Mouse (Mus musculus) heart, postnatal 0 days (tissue): ENCODE data around the gene Gprin2. TPM values are rescaled to one million over a fixed set of nuclear protein-coding genes. Genes with fewer than 3 reads are reported as not detected.

Experiments used
- ATAC-seq: fragments of 200-750 bp; cut with Nextera tagmentation; 2 replicates; pipeline ENCODE4 v1.8.0; 2017; ENCODE audit warnings: low read depth, moderate number of reproducible peaks, moderate library complexity; ENCODE audit not compliant: insufficient read depth
- DNase-seq: peaks from one replicate; pipeline ENCODE4 v3.0.0-alpha.2; 2016; ENCODE audit warnings: low spot score
- H3K27ac ChIP-seq: fragments of 300-500 bp; sonication (generic); 2 replicates; pipeline ENCODE4 v1.5.1; 2014; ENCODE audit warnings: low read depth, mild to moderate bottlenecking
- H3K27me3 ChIP-seq: fragments of 300-500 bp; sonication (generic); 2 replicates; pipeline ENCODE4 v1.6.1; 2014; ENCODE audit warnings: low read length, mixed read lengths; ENCODE audit not compliant: control insufficient read depth, insufficient read depth
- H3K36me3 ChIP-seq: fragments of 300-500 bp; sonication (generic); replicated peaks from 2 replicates; pipeline ENCODE4 v1.6.1; 2014; ENCODE audit warnings: low read length, mixed read lengths; ENCODE audit not compliant: control insufficient read depth, insufficient read depth
- H3K4me1 ChIP-seq: fragments of 300-500 bp; sonication (generic); 2 replicates; pipeline ENCODE4 v1.6.1; 2014; ENCODE audit warnings: antibody characterized with exemption; ENCODE audit not compliant: control insufficient read depth, insufficient read depth
- H3K4me2 ChIP-seq: fragments of 300-500 bp; sonication (generic); 2 replicates; pipeline ENCODE4 v1.6.1; 2014; ENCODE audit warnings: low read depth, mild to moderate bottlenecking, low read length, moderate library complexity
- H3K4me3 ChIP-seq: fragments of 300-500 bp; sonication (generic); 2 replicates; pipeline ENCODE4 v1.5.1; 2014; ENCODE audit warnings: low read depth, low read length
- H3K9ac ChIP-seq: fragments of 300-500 bp; sonication (generic); replicated peaks from 2 replicates; pipeline ENCODE4 v1.6.1; 2014; ENCODE audit warnings: low read depth, low read length, mixed read lengths
- H3K9me3 ChIP-seq: fragments of 300-500 bp; sonication (generic); replicated peaks from 2 replicates; pipeline ENCODE4 v1.6.1; 2016; ENCODE audit warnings: low read length; ENCODE audit not compliant: control insufficient read depth
- CTCF ChIP-seq: IDR thresholded peaks from 2 replicates; pipeline ENCODE4 v1.5.1; 2016; ENCODE audit warnings: antibody characterized with exemption, control low read depth, low read depth
- EP300 ChIP-seq: IDR thresholded peaks from 2 replicates; pipeline ENCODE4 v1.6.1; 2016; ENCODE audit warnings: antibody characterized with exemption, low read depth
- WGBS: fragments of 180-500 bp; shearing (Covaris S2); extraction: QIAGEN DNeasy Blood & Tissue Kit; methylation state at CpG from one replicate; pipeline ENCODE4 v1.1.7; 2014; 5-methylcytosine and 5-hydroxymethylcytosine counted together
- polyA plus RNA-seq: library from polyadenylated mRNA; unstranded; fragments of >200 nt; fragmentation: Nextera tagmentation; extraction: Ambion mirVana; gene quantifications from 2 replicates; pipeline ENCODE4 v1.2.1, GENCODE M21; 2015
- total RNA-seq: library from RNA; depleted of rRNA; stranded (reverse); fragments of >200 nt; gene quantifications from 2 replicates; pipeline ENCODE4 v1.2.3, GENCODE M21; 2014; ENCODE audit warnings: low replicate concordance

Gene Gprin2
- total and polyA plus RNA-seq, 2 experiments from 2014 or later, result 0.11 to 0.53 TPM

DNA sequence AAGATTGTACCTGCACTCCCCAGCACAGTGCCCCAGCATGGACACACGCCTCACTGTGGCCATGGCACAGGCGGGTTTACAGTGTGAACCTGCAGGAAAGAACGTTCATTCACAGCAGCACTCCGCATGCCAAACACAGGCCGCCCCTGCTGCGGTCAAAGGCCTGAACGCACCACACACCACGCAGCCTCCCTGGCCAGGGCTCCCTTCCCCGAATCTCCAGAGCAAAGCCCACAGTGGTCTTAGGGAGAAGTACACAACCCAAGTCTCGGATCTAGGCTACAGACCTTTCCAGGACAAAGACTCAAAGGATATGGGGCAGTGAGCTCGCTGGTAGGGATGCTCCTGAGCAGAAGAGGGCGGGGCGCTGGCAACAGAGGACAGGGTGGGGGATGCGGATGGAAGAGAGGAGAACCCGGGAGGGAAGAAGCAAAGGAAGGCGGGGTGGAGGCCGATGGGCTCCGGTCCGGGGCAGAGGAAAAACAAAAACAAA, 669 bp downstream of the Gprin2 start:
- DNase-seq (peak; percentile 16), ATAC-seq (peak; percentile 56)
- H3K4me2 ChIP-seq, result peak overlapping the region; percentile 95
- WGBS, result 13% methylated on average over 19 of the region's 19 CpGs
- H3K4me3 ChIP-seq, result peak overlapping the region; percentile 62
- H3K27ac ChIP-seq, result no peak overlapping the region
- H3K9me3 ChIP-seq, result no peaks in the 10 kb centered on the region
- H3K9ac ChIP-seq, result peak overlapping the region; percentile 42; the same call in 1 of the 2 replicates
- no peaks in the 10 kb centered on the region for H3K36me3 ChIP-seq
- no peaks in the 10 kb centered on the region for H3K4me1 ChIP-seq
- no peak for TF ChIP-seq CTCF
- peaks cover 24% of the 10 kb centered on the region; the same call in 1 of the 2 replicates for H3K27me3 ChIP-seq

DNA sequence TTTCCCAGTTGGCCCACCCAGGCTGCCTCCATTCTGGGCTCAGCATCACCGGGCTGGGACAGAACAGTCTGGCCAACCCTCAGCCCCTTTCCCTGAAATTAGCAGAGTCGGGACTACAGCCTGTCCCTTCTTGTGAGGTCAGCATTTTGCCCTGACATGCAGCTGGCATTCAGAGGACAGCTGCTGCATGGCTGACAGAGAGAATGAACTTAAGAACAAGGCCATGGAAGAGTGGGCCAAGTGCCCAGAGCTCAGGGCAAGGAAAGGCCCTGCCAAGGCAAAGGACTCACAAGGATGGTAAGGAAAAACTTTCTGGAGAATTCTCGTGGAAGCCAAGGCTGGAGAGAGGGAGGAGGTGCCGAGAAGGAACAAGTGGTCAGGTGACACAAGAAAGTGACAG, 4.7 kb downstream of the Gprin2 start:
- Histone ChIP-seq H3K4me3 (no peak overlapping the region), H3K27me3 (peaks cover 14% of the 10 kb centered on the region; the same call in 1 of the 2 replicates), H3K9me3 (no peaks in the 10 kb centered on the region), H3K4me2 (no peak overlapping the region), H3K4me1 (no peaks in the 10 kb centered on the region), H3K27ac (no peak overlapping the region), H3K9ac (no peak overlapping the region), H3K36me3 (no peaks in the 10 kb centered on the region)
- DNase-seq (no peak), ATAC-seq (no peak)
- WGBS, result 53% methylated on average over 4 of the region's 4 CpGs
- TF ChIP-seq CTCF (no peak), EP300 (no peak)

DNA sequence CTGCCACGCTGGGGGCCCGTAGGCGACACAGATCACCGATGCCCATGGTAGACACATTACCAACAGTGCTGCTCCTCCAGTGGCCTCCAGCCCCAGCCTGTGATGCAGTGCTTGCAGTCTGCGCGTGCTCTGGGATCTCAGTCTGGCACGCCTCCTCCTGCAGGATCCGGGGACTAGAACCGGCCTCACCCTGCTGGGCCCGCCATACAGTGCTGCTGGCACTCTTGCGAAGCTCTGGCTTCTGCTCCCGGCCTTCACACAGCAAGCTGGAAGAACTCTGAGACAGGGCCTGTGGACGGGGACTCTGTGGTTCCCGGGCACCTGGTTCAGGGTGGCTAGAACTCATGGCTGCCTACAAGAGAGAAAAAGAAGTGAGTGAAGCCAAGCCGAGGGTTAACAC, 6.0 kb downstream of the Gprin2 start:
- H3K27ac ChIP-seq, result no peak overlapping the region
- peaks cover 9% of the 10 kb centered on the region; the same call in 1 of the 2 replicates for H3K27me3 ChIP-seq
- TF ChIP-seq EP300 (no peak), CTCF (no peak)
- WGBS, result 92% methylated on average over 15 of the region's 15 CpGs
- ATAC-seq (no peak), DNase-seq (no peak)
- no peak overlapping the region for H3K4me3 ChIP-seq
- no peak overlapping the region for H3K4me2 ChIP-seq
- no peaks in the 10 kb centered on the region for H3K36me3 ChIP-seq
- H3K9me3 ChIP-seq, result no peaks in the 10 kb centered on the region
- H3K4me1 ChIP-seq, result no peaks in the 10 kb centered on the region
- no peak overlapping the region for H3K9ac ChIP-seq

DNA sequence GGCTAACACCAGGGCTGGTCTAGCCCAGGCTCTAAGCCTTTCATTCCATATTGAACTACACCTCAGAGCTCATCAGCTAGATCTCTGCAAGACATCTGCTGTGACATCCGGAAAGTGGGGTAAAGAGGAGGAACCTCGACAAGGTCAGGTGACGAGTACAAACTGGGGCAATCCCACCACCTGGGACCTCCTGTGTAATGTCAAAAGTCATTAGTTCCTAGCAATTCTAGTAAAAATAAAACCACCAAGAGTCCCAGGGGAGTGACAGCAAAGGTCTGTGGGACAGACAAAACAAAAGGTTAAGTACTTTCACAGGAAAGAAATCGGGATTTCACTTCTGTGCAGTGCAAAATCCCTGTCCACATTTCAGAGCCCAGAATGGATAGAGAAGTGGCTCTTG, 7.6 kb downstream of the Gprin2 start:
- H3K27ac ChIP-seq, result no peak overlapping the region
- no peak for TF ChIP-seq CTCF
- TF ChIP-seq EP300, result no peak
- no peak for ATAC-seq

DNA sequence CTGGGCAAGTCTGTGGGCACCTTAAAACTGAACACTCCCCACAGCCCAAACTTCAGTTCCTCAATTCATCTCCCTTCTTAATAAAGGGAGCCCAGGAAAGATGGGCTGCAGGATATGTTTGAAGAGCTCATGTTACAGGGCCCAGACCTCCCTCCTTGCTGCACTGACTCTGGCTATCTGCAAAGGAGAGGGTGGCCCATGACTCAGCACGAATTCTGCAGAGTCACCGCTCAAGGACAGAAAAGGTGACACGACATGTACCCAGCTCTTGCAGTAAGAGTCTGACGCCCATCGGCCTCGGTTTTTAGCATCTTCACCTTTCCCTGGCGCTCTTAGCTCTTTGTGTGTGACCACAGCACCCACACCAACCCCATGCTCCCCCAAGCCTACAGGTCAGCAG, 11.1 kb downstream of the Gprin2 start:
- 68% methylated on average over 7 of the region's 7 CpGs for WGBS
- no peaks in the 10 kb centered on the region for H3K27me3 ChIP-seq
- TF ChIP-seq CTCF (no peak), EP300 (no peak)
- no peaks in the 10 kb centered on the region for H3K9me3 ChIP-seq
- no peak overlapping the region for H3K4me2 ChIP-seq
- no peak overlapping the region for H3K4me3 ChIP-seq
- H3K9ac ChIP-seq, result no peak overlapping the region
- ATAC-seq (no peak), DNase-seq (no peak)
- H3K4me1 ChIP-seq, result no peaks in the 10 kb centered on the region
- H3K36me3 ChIP-seq, result no peaks in the 10 kb centered on the region
- H3K27ac ChIP-seq, result no peak overlapping the region

More for the DNA sequence above, 7.6 kb downstream of the Gprin2 start:
- H3K4me3 ChIP-seq, result no peak overlapping the region
- no peaks in the 10 kb centered on the region for H3K27me3 ChIP-seq
- no peak overlapping the region for H3K9ac ChIP-seq
- DNase-seq, result no peak
- no peak overlapping the region for H3K4me2 ChIP-seq
- 78% methylated on average over 4 of the region's 4 CpGs for WGBS
- H3K9me3 ChIP-seq, result no peaks in the 10 kb centered on the region
- H3K36me3 ChIP-seq, result no peaks in the 10 kb centered on the region
- no peaks in the 10 kb centered on the region for H3K4me1 ChIP-seq

DNA sequence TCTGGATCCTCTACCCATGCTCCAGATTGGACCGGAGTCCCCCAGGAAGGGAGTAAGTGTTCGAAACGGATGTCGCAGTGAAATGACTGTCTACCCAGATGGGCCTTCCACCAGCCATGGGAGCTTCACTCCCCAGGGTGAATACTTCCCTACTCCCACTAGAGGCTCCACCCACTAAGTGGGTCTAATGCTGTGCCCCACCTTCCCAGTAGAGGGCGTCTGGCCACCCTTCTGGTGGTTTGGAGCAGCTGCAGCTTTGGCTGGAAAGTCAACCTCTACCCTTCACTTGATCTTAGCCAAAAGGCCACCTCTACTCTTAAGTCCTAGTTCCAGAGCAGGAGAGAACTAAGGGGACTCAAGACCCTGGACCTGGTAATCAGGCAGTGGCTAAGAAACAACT, 12.8 kb downstream of the Gprin2 start:
- peak; percentile 33; the same call in 1 of the 2 replicates for ATAC-seq
- H3K4me1 ChIP-seq, result no peaks in the 10 kb centered on the region
- no peak overlapping the region for H3K4me3 ChIP-seq
- no peak overlapping the region for H3K9ac ChIP-seq
- no peaks in the 10 kb centered on the region for H3K36me3 ChIP-seq
- peak; percentile 15 for DNase-seq
- no peak overlapping the region for H3K4me2 ChIP-seq
- WGBS, result 69% methylated on average over 5 of the region's 5 CpGs
- TF ChIP-seq EP300 (no peak), CTCF (peak; percentile 68)
- H3K9me3 ChIP-seq, result no peaks in the 10 kb centered on the region
- no peaks in the 10 kb centered on the region for H3K27me3 ChIP-seq
- no peak overlapping the region for H3K27ac ChIP-seq
